In genomic region chr2:77730196-77730595, GRCm38 (mm10) we compare ENCODE assay signal across 24 mouse cellular contexts.
DNase-seq lines count a peak whose midpoint lies in the region; ATAC-seq and TF ChIP-seq lines count a peak whose summit lies in the region.
"Had no signal": no experiment of that assay in that cellular context is flagged by ENCODE, and none has a peak within 500 bp of the region (broad histone marks: within the 10 kb centered on the region; RNA-seq: fewer than 3 reads in every experiment).

No protein-coding gene starts in this region.

- intact Hi-C loops in heart, adult 2 months (cut with DNase I), result no loop called here

- no peak overlapping the region for H3K4me2 ChIP-seq in midbrain, embryonic 13.5 days (replicated peaks)
- H3K4me2 ChIP-seq: embryonic facial prominence, embryonic 12.5 days; forebrain, embryonic 13.5 days; forebrain, embryonic 15.5 days had no signal

- no peaks in the 10 kb centered on the region for H3K27me3 ChIP-seq in heart, adult 2 months (ENCODE audit: control insufficient read depth, insufficient read depth, low read length)
- H3K27me3 ChIP-seq in midbrain, embryonic 13.5 days, result no peaks in the 10 kb centered on the region
- H3K27me3 ChIP-seq: CH12.LX; embryonic facial prominence, embryonic 12.5 days; forebrain, embryonic 13.5 days; forebrain, embryonic 15.5 days had no signal

- 66% methylated on average over 2 of the region's 2 CpGs for WGBS in heart, adult 2 months
- WGBS in midbrain, embryonic 13.5 days, result 76% methylated on average over 2 of the region's 2 CpGs

- no peaks in the 10 kb centered on the region for H3K9me3 ChIP-seq in midbrain, embryonic 13.5 days
- H3K9me3 ChIP-seq: embryonic facial prominence, embryonic 10.5 days; embryonic facial prominence, embryonic 12.5 days; forebrain, embryonic 13.5 days; forebrain, embryonic 15.5 days had no signal

- no peak overlapping the region for H3K27ac ChIP-seq in heart, adult 2 months
- H3K27ac ChIP-seq in midbrain, embryonic 13.5 days, result no peak overlapping the region
- H3K27ac ChIP-seq: embryonic facial prominence, embryonic 10.5 days; embryonic facial prominence, embryonic 12.5 days; forebrain, embryonic 13.5 days; forebrain, embryonic 15.5 days had no signal

- TF ChIP-seq POLR2A in heart, adult 2 months (IDR thresholded peaks at IDR 0.05; ENCODE audit: insufficient read depth, low read depth, low read length), result no peak

- DNase-seq in adrenal gland, adult (ENCODE audit: inconsistent age in 2 of 2, low spot score in 1 of 2), result peak; percentile 60 to 82
- no peak for DNase-seq in adrenal gland, adult 18-20 months (ENCODE audit: low spot score in 2 of 2)
- peak; percentile 50 for DNase-seq in adrenal gland, adult 8-10 months
- no peak for DNase-seq in adrenal gland, postnatal 4 days (ENCODE audit: low spot score in 2 of 2)
- DNase-seq in heart, adult 11 months, result peak; percentile 42
- no peak for DNase-seq in heart, adult 2 months
- peak; percentile 41 to 46 for DNase-seq in adrenal gland, postnatal 36 days
- DNase-seq: B cell, adult 2 months; cerebellum, adult 11-12 months; cerebellum, adult 2 months; cerebellum, adult 9-10 months; cerebellum, postnatal 10 days; cerebellum, postnatal 25 days; forebrain, postnatal 0 days had no signal

- no peak for TF ChIP-seq EP300 in heart, adult 2 months (IDR thresholded peaks at IDR 0.05; ENCODE audit: insufficient read depth, low read depth, low read length)

- H3K9ac ChIP-seq in heart, adult 2 months (ENCODE audit: low read depth, low read length), result no peak overlapping the region
- no peak overlapping the region for H3K9ac ChIP-seq in midbrain, embryonic 13.5 days (replicated peaks)
- H3K9ac ChIP-seq: embryonic facial prominence, embryonic 12.5 days; forebrain, embryonic 13.5 days; forebrain, embryonic 15.5 days; forebrain, postnatal 0 days had no signal

- no peak for ATAC-seq in midbrain, embryonic 13.5 days
- ATAC-seq: activated CD4-positive, CD25-positive, alpha-beta regulatory T cell, adult 4 months; CD4-positive, CD25-positive, alpha-beta regulatory T cell, adult 4 months; forebrain, embryonic 13.5 days; forebrain, embryonic 15.5 days; forebrain, postnatal 0 days; Patski had no signal

- no peak overlapping the region for H3K4me3 ChIP-seq in heart, adult 2 months
- H3K4me3 ChIP-seq in midbrain, embryonic 13.5 days (replicated peaks), result no peak overlapping the region
- H3K4me3 ChIP-seq: embryonic facial prominence, embryonic 10.5 days; embryonic facial prominence, embryonic 12.5 days; forebrain, embryonic 13.5 days; forebrain, embryonic 15.5 days had no signal

- no peak for TF ChIP-seq CTCF in heart, adult 2 months (IDR thresholded peaks at IDR 0.05)

- no peaks in the 10 kb centered on the region for H3K36me3 ChIP-seq in heart, adult 2 months (ENCODE audit: control insufficient read depth, insufficient read depth, low read length)
- no peaks in the 10 kb centered on the region for H3K36me3 ChIP-seq in midbrain, embryonic 13.5 days
- H3K36me3 ChIP-seq: embryonic facial prominence, embryonic 10.5 days; embryonic facial prominence, embryonic 12.5 days; forebrain, embryonic 15.5 days; G1E had no signal

- no peaks in the 10 kb centered on the region for H3K79me2 ChIP-seq in heart, adult 2 months (replicated peaks; ENCODE audit: control insufficient read depth, insufficient read depth, low read length)

- no peaks in the 10 kb centered on the region for H3K4me1 ChIP-seq in heart, adult 2 months (ENCODE audit: control insufficient read depth, insufficient read depth, low read length)
- H3K4me1 ChIP-seq in midbrain, embryonic 13.5 days (replicated peaks), result no peaks in the 10 kb centered on the region
- H3K4me1 ChIP-seq: embryonic facial prominence, embryonic 10.5 days; embryonic facial prominence, embryonic 12.5 days; forebrain, embryonic 13.5 days; forebrain, embryonic 15.5 days had no signal

Comparison
In these comparisons a context has a peak if more than half of its experiments do, and no peak if none do; other contexts are left out.
1. DNase-seq: peak in adrenal gland, adult (2 of 2), adrenal gland, adult 8-10 months (single experiment), heart, adult 11 months (single experiment) and adrenal gland, postnatal 36 days (2 of 2); none in adrenal gland, adult 18-20 months (0 of 2), adrenal gland, postnatal 4 days (0 of 2) and heart, adult 2 months (0 of 2).